Mouse (Mus musculus): Measurements from ENCODE around the gene Wasl. TPM values are rescaled to one million over a fixed set of nuclear protein-coding genes. Genes with fewer than 3 reads are reported as not detected.

Wasl gene
- total RNA-seq, 1 experiment: 20.3 TPM

DNA sequence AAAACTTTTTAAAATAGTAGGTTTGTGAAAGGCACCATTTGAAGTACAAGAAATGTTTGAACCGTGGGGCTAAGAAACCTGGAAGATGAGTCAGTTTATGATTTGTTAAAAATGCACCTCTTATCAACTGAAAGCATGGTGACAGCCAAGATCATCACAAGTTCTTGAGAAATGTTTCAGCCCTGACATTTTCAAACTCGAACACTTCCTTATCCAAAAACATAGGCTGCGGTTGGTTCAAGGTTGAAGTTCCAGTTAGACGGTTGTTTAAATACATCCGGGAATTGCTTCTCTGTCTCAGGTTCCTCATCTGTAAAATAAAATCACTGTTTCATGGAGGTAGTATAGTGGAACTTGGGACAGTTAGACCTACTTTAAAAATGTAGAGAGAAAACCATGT is 1.4 kb upstream of the Wasl start:
- Histone ChIP-seq H3K36me3 (ENCODE audit: control insufficient read depth, insufficient read depth, low read length, poor library complexity, severe bottlenecking) (no peaks in the 10 kb centered on the region; the same call in 1 of the 2 replicates), H3K4me1 (ENCODE audit: control insufficient read depth in 2 of 2, insufficient read depth in 2 of 2, low read length in 2 of 2, poor library complexity in 1 of 2) (peaks cover 4 to 6% of the 10 kb centered on the region in 2 experiments; a peak in 2 of 4 replicates), H3K27ac (ENCODE audit: insufficient read depth, low read depth, low read length, poor library complexity, severe bottlenecking) (no peak overlapping the region), H3K9ac (ENCODE audit: insufficient read depth, low read depth, low read length, poor library complexity, severe bottlenecking) (no peak overlapping the region), H3K4me3 (ENCODE audit: insufficient read depth in 1 of 2, low read depth in 1 of 2, low read length in 2 of 2, poor library complexity in 1 of 2, severe bottlenecking in 1 of 2) (no peak overlapping the region), H3K9me3 (ENCODE audit: control insufficient read depth, insufficient read depth, low read depth, low read length) (no peaks in the 10 kb centered on the region)
- in situ Hi-C loops (cut with MboI; ENCODE audit: low sequenced_read_pairs in 2 of 2, unreplicated experiment in 2 of 2): no loop called here
- no peak for TF ChIP-seq ZC3H11A (IDR thresholded peaks at IDR 0.05; ENCODE audit: borderline replicate concordance, low read depth, low read length)
- TF ChIP-seq ZNF384 (IDR thresholded peaks at IDR 0.05; ENCODE audit: low read depth, low read length): no peak
- no peak for TF ChIP-seq MAFK (IDR thresholded peaks at IDR 0.05; ENCODE audit: insufficient read depth, low read depth, low read length)
- no peak for TF ChIP-seq HCFC1 (IDR thresholded peaks at IDR 0.05; ENCODE audit: borderline replicate concordance, insufficient read depth, low read length)
- TF ChIP-seq CHD2 (IDR thresholded peaks at IDR 0.05; ENCODE audit: low read depth, low read length): no peak
- DNase-seq (ENCODE audit: low read depth, low spot score): no peak

DNA sequence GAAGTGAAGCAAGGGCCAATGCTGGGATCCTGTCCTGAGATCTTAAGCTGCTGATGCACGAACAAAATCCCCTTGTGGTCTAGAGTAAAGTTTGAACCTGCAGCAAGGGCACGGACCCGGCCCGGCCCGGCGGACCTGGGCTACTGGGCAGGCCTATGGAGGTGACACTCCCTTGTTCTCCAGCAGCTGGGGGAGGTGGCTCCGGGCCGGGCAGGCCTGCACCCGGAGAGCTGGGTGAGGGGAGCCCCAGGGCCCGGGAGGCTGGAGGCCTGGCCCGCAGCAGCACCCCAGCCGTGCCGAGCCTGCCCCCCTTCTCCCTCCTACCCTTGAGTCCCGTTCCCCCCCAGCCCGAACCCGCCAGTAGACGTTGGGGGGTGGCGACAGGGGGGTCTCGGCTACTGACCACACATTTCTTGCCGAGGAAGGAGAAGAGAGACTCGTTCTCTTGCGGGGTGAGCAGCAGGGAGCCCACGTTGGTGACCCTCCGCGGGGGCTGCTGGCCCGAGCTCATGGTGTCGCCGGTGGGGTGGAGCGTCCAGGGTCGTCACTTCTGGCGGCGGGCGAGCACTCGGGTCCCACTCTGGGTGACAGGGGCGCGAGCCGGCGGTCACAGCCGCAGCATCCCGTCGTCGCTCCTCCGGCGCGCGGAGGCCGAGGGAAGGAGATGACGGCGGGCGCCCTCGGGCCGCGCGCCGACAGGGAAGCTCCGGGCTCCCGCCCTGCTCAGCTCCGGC is 509 bp downstream of the Wasl start:
- Histone ChIP-seq H3K9me3 (ENCODE audit: control insufficient read depth, insufficient read depth, low read depth, low read length) (no peaks in the 10 kb centered on the region), H3K36me3 (ENCODE audit: control insufficient read depth, insufficient read depth, low read length, poor library complexity, severe bottlenecking) (no peaks in the 10 kb centered on the region; the same call in 1 of the 2 replicates), H3K4me1 (ENCODE audit: control insufficient read depth in 2 of 2, insufficient read depth in 2 of 2, low read length in 2 of 2, poor library complexity in 1 of 2) (peaks cover 4 to 6% of the 10 kb centered on the region in 2 experiments; a peak in 2 of 4 replicates), H3K27ac (ENCODE audit: insufficient read depth, low read depth, low read length, poor library complexity, severe bottlenecking) (peak overlapping the region; percentile 63), H3K4me3 (ENCODE audit: insufficient read depth in 1 of 2, low read depth in 1 of 2, low read length in 2 of 2, poor library complexity in 1 of 2, severe bottlenecking in 1 of 2) (peak overlapping the region; percentile 89 to 98), H3K9ac (ENCODE audit: insufficient read depth, low read depth, low read length, poor library complexity, severe bottlenecking) (peak overlapping the region; percentile 93)
- no peak for DNase-seq (ENCODE audit: low read depth, low spot score)
- in situ Hi-C loops (cut with MboI; ENCODE audit: low sequenced_read_pairs in 2 of 2, unreplicated experiment in 2 of 2): no loop called here
- TF ChIP-seq MAFK (IDR thresholded peaks at IDR 0.05; ENCODE audit: insufficient read depth, low read depth, low read length) (no peak), ZNF384 (IDR thresholded peaks at IDR 0.05; ENCODE audit: low read depth, low read length) (no peak), HCFC1 (IDR thresholded peaks at IDR 0.05; ENCODE audit: borderline replicate concordance, insufficient read depth, low read length) (no peak), ZC3H11A (IDR thresholded peaks at IDR 0.05; ENCODE audit: borderline replicate concordance, low read depth, low read length) (no peak), CHD2 (IDR thresholded peaks at IDR 0.05; ENCODE audit: low read depth, low read length) (no peak)

DNA sequence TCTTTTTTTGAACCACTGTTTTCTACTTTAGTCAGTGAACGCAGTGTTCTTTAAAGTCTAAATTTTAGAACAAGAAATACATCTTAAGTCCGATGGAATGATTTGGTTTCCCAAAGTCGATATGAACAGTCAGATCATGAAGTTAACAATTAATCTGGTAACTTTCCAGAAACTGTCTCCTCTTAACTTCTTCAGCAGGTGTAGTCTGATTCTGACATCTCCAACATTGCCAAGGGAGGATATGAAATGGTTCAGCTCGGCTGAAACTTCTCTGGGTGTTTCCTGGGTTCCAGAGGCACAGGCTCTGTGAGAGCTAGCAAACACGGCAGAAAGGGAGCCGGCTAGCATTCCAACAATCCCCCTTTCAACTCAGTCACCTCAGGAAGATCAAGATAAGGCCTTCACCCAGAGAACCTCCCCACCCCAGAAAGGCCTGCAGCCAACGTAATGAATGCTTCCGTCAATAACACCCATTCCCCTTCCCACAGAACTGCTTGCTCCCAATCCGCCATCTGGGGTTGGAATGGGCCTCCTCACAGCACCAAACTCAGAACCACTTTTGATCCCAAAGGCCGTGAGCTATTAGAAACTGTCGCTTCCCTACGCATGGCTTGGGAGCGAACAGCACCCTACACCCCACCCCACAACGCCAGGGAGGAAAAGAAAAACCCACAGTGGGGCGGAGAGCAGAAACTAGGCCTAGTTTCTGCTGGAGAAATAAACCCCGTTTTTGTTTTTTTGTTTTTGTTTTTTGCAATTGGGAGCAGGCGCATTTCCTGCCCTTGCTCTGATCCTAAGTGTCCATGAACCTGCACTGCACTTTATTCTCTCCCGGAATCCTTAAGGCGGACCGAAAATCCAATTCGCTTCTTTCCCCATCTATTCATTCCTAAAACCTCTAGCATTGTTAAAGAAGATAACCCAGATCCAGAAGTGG is 1.3 kb downstream of the Wasl start:
- Histone ChIP-seq H3K9ac (ENCODE audit: insufficient read depth, low read depth, low read length, poor library complexity, severe bottlenecking) (peak overlapping the region; percentile 93), H3K36me3 (ENCODE audit: control insufficient read depth, insufficient read depth, low read length, poor library complexity, severe bottlenecking) (no peaks in the 10 kb centered on the region; the same call in 1 of the 2 replicates), H3K4me1 (ENCODE audit: control insufficient read depth in 2 of 2, insufficient read depth in 2 of 2, low read length in 2 of 2, poor library complexity in 1 of 2) (peaks cover 4 to 8% of the 10 kb centered on the region in 2 experiments; a peak in 3 of 4 replicates), H3K4me3 (ENCODE audit: insufficient read depth in 1 of 2, low read depth in 1 of 2, low read length in 2 of 2, poor library complexity in 1 of 2, severe bottlenecking in 1 of 2) (peak overlapping the region; percentile 89 to 98), H3K9me3 (ENCODE audit: control insufficient read depth, insufficient read depth, low read depth, low read length) (no peaks in the 10 kb centered on the region), H3K27ac (ENCODE audit: insufficient read depth, low read depth, low read length, poor library complexity, severe bottlenecking) (peak overlapping the region; percentile 49; the same call in 1 of the 2 replicates)
- no peak for DNase-seq (ENCODE audit: low read depth, low spot score)
- TF ChIP-seq HCFC1 (IDR thresholded peaks at IDR 0.05; ENCODE audit: borderline replicate concordance, insufficient read depth, low read length) (no peak), ZC3H11A (IDR thresholded peaks at IDR 0.05; ENCODE audit: borderline replicate concordance, low read depth, low read length) (no peak), CHD2 (IDR thresholded peaks at IDR 0.05; ENCODE audit: low read depth, low read length) (no peak)
- in situ Hi-C loops (cut with MboI; ENCODE audit: low sequenced_read_pairs in 2 of 2, unreplicated experiment in 2 of 2): no loop called here

DNA sequence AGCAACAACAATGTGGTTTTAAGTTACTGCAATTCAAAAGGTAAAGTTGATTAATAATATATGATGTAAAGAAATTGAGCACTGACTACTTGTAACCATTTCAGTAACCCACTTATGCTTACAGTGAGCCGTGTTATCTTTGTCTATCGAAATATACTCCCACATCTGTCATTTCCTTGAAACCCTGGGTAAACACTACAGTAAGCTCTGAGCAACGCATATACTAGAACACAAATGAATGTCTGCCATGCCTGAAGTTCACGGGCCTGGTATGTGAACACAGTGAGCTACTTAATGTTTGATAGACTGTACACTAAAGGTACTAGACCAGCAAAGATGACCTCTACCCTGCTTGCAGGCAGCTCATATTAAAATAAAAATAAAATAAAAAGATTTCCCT is 2.3 kb downstream of the Wasl start:
- Histone ChIP-seq H3K9ac (ENCODE audit: insufficient read depth, low read depth, low read length, poor library complexity, severe bottlenecking) (no peak overlapping the region), H3K9me3 (ENCODE audit: control insufficient read depth, insufficient read depth, low read depth, low read length) (no peaks in the 10 kb centered on the region), H3K27ac (ENCODE audit: insufficient read depth, low read depth, low read length, poor library complexity, severe bottlenecking) (no peak overlapping the region), H3K4me3 (ENCODE audit: insufficient read depth in 1 of 2, low read depth in 1 of 2, low read length in 2 of 2, poor library complexity in 1 of 2, severe bottlenecking in 1 of 2) (no peak overlapping the region), H3K4me1 (ENCODE audit: control insufficient read depth in 2 of 2, insufficient read depth in 2 of 2, low read length in 2 of 2, poor library complexity in 1 of 2) (peaks cover 6 to 10% of the 10 kb centered on the region in 2 experiments; a peak in 3 of 4 replicates), H3K36me3 (ENCODE audit: control insufficient read depth, insufficient read depth, low read length, poor library complexity, severe bottlenecking) (no peaks in the 10 kb centered on the region; the same call in 1 of the 2 replicates)
- DNase-seq (ENCODE audit: low read depth, low spot score): no peak
- no peak for TF ChIP-seq MAFK (IDR thresholded peaks at IDR 0.05; ENCODE audit: insufficient read depth, low read depth, low read length)
- no peak for TF ChIP-seq HCFC1 (IDR thresholded peaks at IDR 0.05; ENCODE audit: borderline replicate concordance, insufficient read depth, low read length)
- no peak for TF ChIP-seq ZC3H11A (IDR thresholded peaks at IDR 0.05; ENCODE audit: borderline replicate concordance, low read depth, low read length)
- no peak for TF ChIP-seq CHD2 (IDR thresholded peaks at IDR 0.05; ENCODE audit: low read depth, low read length)
- no peak for TF ChIP-seq ZNF384 (IDR thresholded peaks at IDR 0.05; ENCODE audit: low read depth, low read length)
- in situ Hi-C loops (cut with MboI; ENCODE audit: low sequenced_read_pairs in 2 of 2, unreplicated experiment in 2 of 2): no loop called here

All from ES-E14 (cell line).